Mouse (Mus musculus) stomach, embryonic 14.5 days (tissue): ENCODE measurements at regions not wholly inside any gene's neighbourhood (a gene's known extent, or its start where the extent isn't known, plus 50 kb on each side); places are given as distances from the start of the nearest gene placed in this dataset.

Experiments used
- ATAC-seq: fragments of 200-750 bp; cut with Nextera tagmentation; 2 replicates; pipeline ENCODE4 v1.8.0; 2017; ENCODE audit warnings: low read depth, moderate TSS enrichment; ENCODE audit not compliant: insufficient number of reproducible peaks, insufficient read depth, low FRiP score
- H3K27ac ChIP-seq: fragments of 300-500 bp; sonication (generic); 2 replicates; pipeline ENCODE4 v1.5.1; 2014; ENCODE audit warnings: mild to moderate bottlenecking, low read length, moderate library complexity, mixed read lengths
- H3K27me3 ChIP-seq: fragments of 300-500 bp; sonication (generic); 2 replicates; pipeline ENCODE4 v1.6.1; 2014; ENCODE audit warnings: low read length, control low read depth, mixed read lengths; ENCODE audit not compliant: control insufficient read depth, insufficient read depth
- H3K36me3 ChIP-seq: fragments of 300-500 bp; sonication (generic); 2 replicates; pipeline ENCODE4 v1.6.1; 2014; ENCODE audit warnings: mild to moderate bottlenecking, control low read depth, low read length, moderate library complexity, mixed read lengths; ENCODE audit not compliant: control insufficient read depth, insufficient read depth
- H3K4me1 ChIP-seq: fragments of 300-500 bp; sonication (generic); 2 replicates; pipeline ENCODE4 v1.6.1; 2014; ENCODE audit warnings: low read length, control low read depth, mixed read lengths; ENCODE audit not compliant: control insufficient read depth, insufficient read depth
- H3K4me2 ChIP-seq: fragments of 300-500 bp; sonication (generic); replicated peaks from 2 replicates; pipeline ENCODE4 v1.6.1; 2014; ENCODE audit warnings: low read depth, low read length, control low read depth
- H3K4me3 ChIP-seq: fragments of 300-500 bp; sonication (generic); 2 replicates; pipeline ENCODE4 v1.5.1; 2014; ENCODE audit warnings: low read depth, low read length, control low read depth
- H3K9ac ChIP-seq: fragments of 300-500 bp; sonication (generic); replicated peaks from 2 replicates; pipeline ENCODE4 v1.6.1; 2014; ENCODE audit warnings: low read depth, mild to moderate bottlenecking, control low read depth, low read length, moderate library complexity, mixed read lengths
- H3K9me3 ChIP-seq: fragments of 300-500 bp; sonication (generic); 2 replicates; pipeline ENCODE4 v1.6.1; 2016; ENCODE audit warnings: low read depth, low read length, control low read depth; ENCODE audit not compliant: control insufficient read depth
- WGBS: fragments of 180-500 bp; shearing (Covaris S2); extraction: QIAGEN DNeasy Blood & Tissue Kit; methylation state at CpG from one replicate; pipeline ENCODE4 v1.1.7; 2014; 5-methylcytosine and 5-hydroxymethylcytosine counted together

DNA sequence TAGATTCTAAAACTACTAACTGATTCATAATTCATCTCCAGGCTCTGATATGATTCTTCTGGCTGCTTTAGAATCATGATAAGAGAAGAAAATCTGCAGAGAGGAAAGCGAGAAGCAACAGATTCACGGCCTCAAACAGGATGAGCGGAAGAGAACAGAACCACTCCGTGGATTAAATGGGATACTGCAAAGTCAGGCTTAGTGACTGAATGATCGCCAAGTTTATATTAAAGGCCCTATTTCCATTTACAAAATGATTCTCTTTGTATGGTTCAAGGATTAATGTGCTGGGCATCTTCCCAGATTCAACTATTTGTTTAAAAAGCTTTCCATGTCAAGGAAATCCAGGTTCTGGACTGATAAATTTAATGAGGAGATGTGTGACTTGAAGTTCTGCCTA is 238.5 kb upstream of the Pik3r1 start:
- no peaks in the 10 kb centered on the region for H3K9me3 ChIP-seq
- 0 out of 2 replicates have a peak, but pooled peaks cover 4% of the 10 kb centered on the region for H3K4me1 ChIP-seq
- 39% methylated on average over 5 of the region's 5 CpGs for WGBS
- no peak overlapping the region for H3K4me3 ChIP-seq
- no peaks in the 10 kb centered on the region for H3K36me3 ChIP-seq
- H3K4me2 ChIP-seq = no peak overlapping the region
- H3K27me3 ChIP-seq = no peaks in the 10 kb centered on the region
- no peak overlapping the region for H3K9ac ChIP-seq
- no peak overlapping the region for H3K27ac ChIP-seq
- ATAC-seq = no peak

DNA sequence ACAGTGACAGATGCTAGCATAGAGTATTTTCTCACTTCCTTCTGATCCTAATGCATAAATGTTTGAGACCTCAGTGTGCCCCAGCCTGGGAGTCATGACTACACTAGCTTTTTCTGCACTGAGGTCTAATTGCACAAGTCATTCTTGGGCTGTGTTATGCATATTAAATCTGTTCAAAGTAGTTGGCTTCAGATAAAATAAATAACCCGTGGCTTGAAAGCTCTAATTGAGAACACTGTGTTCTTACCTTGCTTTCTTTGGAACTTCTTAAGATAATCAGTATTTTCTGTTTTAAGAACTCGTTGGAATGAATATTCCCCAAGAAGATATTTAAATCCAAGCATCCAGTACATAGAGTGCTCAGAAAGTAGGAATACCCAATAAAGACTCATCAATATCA is 243.9 kb upstream of the Pik3r1 start:
- H3K27me3 ChIP-seq = no peaks in the 10 kb centered on the region
- H3K9me3 ChIP-seq = no peaks in the 10 kb centered on the region
- no peak overlapping the region for H3K9ac ChIP-seq
- no peak overlapping the region for H3K4me2 ChIP-seq
- H3K4me1 ChIP-seq = 0 out of 2 replicates have a peak, but pooled peaks cover 2% of the 10 kb centered on the region
- ATAC-seq = no peak
- WGBS = 66% methylated on average over 2 of the region's 2 CpGs
- no peak overlapping the region for H3K27ac ChIP-seq
- H3K36me3 ChIP-seq = no peaks in the 10 kb centered on the region
- no peak overlapping the region for H3K4me3 ChIP-seq

DNA sequence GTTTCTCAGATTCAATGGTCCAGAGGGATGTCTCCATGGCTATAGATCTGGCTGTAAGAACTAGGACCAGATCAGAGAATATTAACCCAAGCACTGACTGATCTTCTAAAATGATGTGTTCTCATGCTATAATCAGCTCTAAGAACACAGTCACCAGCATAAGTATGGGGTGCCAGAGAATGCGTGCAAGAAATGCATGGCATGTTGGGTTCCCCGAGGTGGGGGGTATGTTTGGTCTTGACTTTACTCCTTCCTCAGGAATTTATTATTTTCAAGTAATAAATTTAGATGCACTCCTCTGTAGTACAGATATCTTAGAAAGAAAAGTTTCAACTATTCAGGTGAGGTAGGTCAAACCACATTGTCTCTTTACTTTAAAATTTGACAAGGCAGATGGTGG is 246.5 kb upstream of the Pik3r1 start:
- H3K36me3 ChIP-seq = no peaks in the 10 kb centered on the region
- WGBS = 82% methylated on average over 2 of the region's 2 CpGs
- ATAC-seq = no peak
- no peaks in the 10 kb centered on the region for H3K4me1 ChIP-seq
- no peak overlapping the region for H3K4me2 ChIP-seq
- no peak overlapping the region for H3K27ac ChIP-seq
- H3K9ac ChIP-seq = no peak overlapping the region
- H3K9me3 ChIP-seq = no peaks in the 10 kb centered on the region
- H3K4me3 ChIP-seq = no peak overlapping the region
- H3K27me3 ChIP-seq = no peaks in the 10 kb centered on the region

DNA sequence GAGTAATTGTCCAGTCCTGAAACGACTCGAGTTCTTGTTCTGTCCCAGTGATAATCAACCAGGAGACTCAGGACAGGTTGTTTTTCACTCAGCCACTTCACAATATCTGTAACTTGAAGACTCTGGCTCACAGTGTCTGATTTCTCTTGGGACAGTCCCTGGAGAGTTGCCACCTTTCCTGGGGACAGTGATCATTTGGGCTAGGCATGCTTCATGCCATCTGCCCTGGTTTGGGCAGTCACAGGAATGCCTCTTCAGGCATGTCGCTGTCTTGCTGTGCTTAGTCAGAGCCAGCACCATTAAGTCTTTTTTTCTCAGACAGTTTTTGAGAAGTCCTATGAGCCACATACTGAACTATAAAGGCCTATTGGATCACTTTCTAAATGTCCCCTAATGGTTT is 246.9 kb upstream of the Pik3r1 start:
- no peak overlapping the region for H3K4me2 ChIP-seq
- no peak overlapping the region for H3K4me3 ChIP-seq
- 71% methylated on average over 3 of the region's 3 CpGs for WGBS
- no peak overlapping the region for H3K27ac ChIP-seq
- ATAC-seq = no peak
- H3K36me3 ChIP-seq = no peaks in the 10 kb centered on the region
- H3K27me3 ChIP-seq = no peaks in the 10 kb centered on the region
- H3K9me3 ChIP-seq = no peaks in the 10 kb centered on the region
- H3K4me1 ChIP-seq = no peaks in the 10 kb centered on the region
- H3K9ac ChIP-seq = no peak overlapping the region

DNA sequence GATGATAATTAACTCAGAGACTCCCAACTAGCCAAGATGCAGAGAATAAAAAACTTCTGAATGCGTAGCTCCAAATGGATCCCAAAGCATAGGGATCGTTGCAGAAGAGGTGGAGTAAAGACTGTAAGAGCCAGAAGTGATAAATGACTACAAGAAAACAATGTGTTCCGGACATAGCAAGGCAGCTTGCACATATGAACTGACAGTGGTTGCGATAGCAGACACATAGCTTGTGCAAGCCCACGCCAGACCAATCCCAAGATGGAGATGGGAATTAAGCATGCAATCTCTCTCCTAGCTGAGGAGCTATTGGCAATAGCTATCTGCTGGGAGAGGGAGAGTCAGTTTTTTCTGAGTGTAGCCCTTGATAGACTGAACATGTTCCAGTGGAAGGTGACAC is 248.5 kb upstream of the Pik3r1 start:
- no peak overlapping the region for H3K4me3 ChIP-seq
- 85% methylated on average over 5 of the region's 5 CpGs for WGBS
- ATAC-seq = no peak
- H3K9ac ChIP-seq = no peak overlapping the region
- no peaks in the 10 kb centered on the region for H3K27me3 ChIP-seq
- no peaks in the 10 kb centered on the region for H3K9me3 ChIP-seq
- no peak overlapping the region for H3K27ac ChIP-seq
- H3K4me2 ChIP-seq = no peak overlapping the region
- H3K4me1 ChIP-seq = no peaks in the 10 kb centered on the region
- no peaks in the 10 kb centered on the region for H3K36me3 ChIP-seq

DNA sequence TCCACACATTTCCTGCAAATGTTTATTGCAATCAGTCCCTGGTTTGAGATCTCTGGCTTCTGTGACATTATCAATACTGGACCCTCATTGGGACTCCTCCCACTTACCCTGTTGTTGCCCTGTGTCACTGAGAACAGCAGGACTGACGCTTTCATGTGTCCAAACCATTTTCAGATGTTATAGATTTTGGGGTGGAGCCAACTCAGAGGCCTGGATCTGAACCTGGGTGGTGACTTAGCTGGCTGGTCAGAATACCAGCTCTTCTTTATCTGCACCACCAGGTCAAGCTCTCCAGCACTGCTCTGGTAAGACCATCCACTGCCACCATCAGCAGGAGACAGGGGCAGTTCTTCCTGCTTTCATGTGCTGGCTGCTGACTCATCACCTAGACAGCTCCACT is 254.3 kb upstream of the Pik3r1 start:
- no peak for ATAC-seq
- H3K4me1 ChIP-seq = no peaks in the 10 kb centered on the region
- H3K9me3 ChIP-seq = no peaks in the 10 kb centered on the region
- no peak overlapping the region for H3K4me2 ChIP-seq
- no peaks in the 10 kb centered on the region for H3K36me3 ChIP-seq
- 74% methylated on average over 1 of the region's 1 CpGs for WGBS
- H3K27me3 ChIP-seq = no peaks in the 10 kb centered on the region
- H3K9ac ChIP-seq = no peak overlapping the region
- H3K4me3 ChIP-seq = no peak overlapping the region
- no peak overlapping the region for H3K27ac ChIP-seq

DNA sequence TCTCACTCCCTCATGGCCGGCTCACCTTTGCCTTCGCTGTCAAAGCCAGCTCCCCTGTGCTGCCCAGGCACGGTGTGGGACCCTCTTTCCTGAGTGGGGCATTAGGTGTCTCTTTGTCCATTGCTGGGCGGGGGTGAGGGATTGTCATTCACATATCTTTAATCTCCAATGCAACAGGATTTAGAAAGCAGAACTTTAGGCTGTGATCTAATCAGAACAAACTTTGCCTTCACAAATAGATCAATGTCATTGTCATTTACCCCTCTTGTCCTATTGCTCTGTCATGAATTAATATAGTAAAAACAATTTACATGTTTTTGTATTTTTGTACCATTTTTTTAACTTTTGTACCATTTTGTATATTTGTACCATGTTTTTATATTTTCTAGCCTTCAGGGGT is 254.7 kb upstream of the Pik3r1 start:
- Histone ChIP-seq H3K4me2 (no peak overlapping the region), H3K27me3 (no peaks in the 10 kb centered on the region), H3K36me3 (no peaks in the 10 kb centered on the region), H3K4me3 (no peak overlapping the region), H3K9me3 (no peaks in the 10 kb centered on the region), H3K4me1 (no peaks in the 10 kb centered on the region), H3K9ac (no peak overlapping the region), H3K27ac (no peak overlapping the region)
- no peak for ATAC-seq
- 74% methylated on average over 4 of the region's 4 CpGs for WGBS

DNA sequence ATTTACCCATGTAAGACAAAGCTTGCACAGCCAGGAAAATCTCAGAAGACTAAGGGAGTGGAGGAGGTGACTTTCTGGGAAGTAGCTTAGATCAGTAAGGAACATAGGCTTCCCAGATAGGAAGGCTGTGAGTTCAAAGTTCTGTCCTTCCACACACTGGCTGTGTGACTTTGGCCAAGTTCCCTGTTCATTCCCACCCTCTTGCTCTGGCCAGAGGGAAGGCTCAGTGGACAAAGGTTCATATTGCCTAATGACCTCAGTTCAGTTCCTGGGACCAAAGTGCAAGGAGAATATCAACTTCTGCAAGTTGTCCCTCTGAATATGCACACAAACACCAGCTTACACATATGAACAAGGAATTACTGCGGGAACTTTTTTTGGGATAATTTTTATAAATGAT is 255.6 kb upstream of the Pik3r1 start:
- Histone ChIP-seq H3K9me3 (no peaks in the 10 kb centered on the region), H3K36me3 (no peaks in the 10 kb centered on the region), H3K4me1 (no peaks in the 10 kb centered on the region), H3K27me3 (no peaks in the 10 kb centered on the region), H3K27ac (no peak overlapping the region), H3K4me3 (no peak overlapping the region), H3K4me2 (no peak overlapping the region), H3K9ac (no peak overlapping the region)
- ATAC-seq = no peak
- 96% methylated on average over 1 of the region's 1 CpGs for WGBS

DNA sequence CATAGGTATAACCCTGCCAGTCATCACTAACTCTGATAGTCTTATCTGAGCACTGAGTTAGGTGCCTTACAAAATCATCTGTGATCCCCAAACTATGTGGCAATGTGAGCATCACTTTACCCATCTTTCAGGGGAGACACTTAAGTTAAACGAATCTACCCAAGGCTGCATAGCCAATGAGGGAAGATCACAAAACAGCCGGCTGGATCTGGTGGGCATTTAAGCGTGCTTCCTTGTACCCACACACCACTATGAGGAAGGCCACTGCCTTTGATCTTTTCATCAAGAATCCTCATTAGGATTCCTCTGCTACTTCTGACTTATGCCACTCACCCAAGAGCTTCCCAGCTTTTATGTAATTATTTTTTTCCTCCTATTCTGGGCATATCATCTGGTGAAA is 257.1 kb upstream of the Pik3r1 start:
- H3K36me3 ChIP-seq = no peaks in the 10 kb centered on the region
- no peak overlapping the region for H3K27ac ChIP-seq
- no peak for ATAC-seq
- no peaks in the 10 kb centered on the region for H3K9me3 ChIP-seq
- no peaks in the 10 kb centered on the region for H3K27me3 ChIP-seq
- no peak overlapping the region for H3K4me2 ChIP-seq
- no peak overlapping the region for H3K4me3 ChIP-seq
- 80% methylated on average over 3 of the region's 3 CpGs for WGBS
- H3K9ac ChIP-seq = no peak overlapping the region
- no peaks in the 10 kb centered on the region for H3K4me1 ChIP-seq
